Mouse (Mus musculus): ENCODE data around the gene Cbr4. TPM values are rescaled to one million over a fixed set of nuclear protein-coding genes. Genes with fewer than 3 reads are reported as not detected.

The Cbr4 gene
- polyA plus RNA-seq, 1 experiment, result 11.7 TPM

GRCm38 (mm10) chr8:61552221-61552620 is 64.7 kb downstream of the Cbr4 start:
- no peak for DNase-seq (ENCODE audit: low read depth)
- TF ChIP-seq CTCF (IDR thresholded peaks at IDR 0.05; ENCODE audit: borderline replicate concordance, extremely low read depth, insufficient read depth, insufficient read length) (no peak), POLR2A (IDR thresholded peaks at IDR 0.05; ENCODE audit: borderline replicate concordance, extremely low read depth, insufficient read depth, insufficient read length, poor library complexity, severe bottlenecking) (no peak)

- DNase-seq (ENCODE audit: low read depth), result no peak
- no peak for TF ChIP-seq POLR2A (IDR thresholded peaks at IDR 0.05; ENCODE audit: borderline replicate concordance, extremely low read depth, insufficient read depth, insufficient read length, poor library complexity, severe bottlenecking)
- TF ChIP-seq CTCF (IDR thresholded peaks at IDR 0.05; ENCODE audit: borderline replicate concordance, extremely low read depth, insufficient read depth, insufficient read length), result no peak
Observed at GRCm38 (mm10) chr8:61552755-61553402, 65.3 kb downstream of the Cbr4 start.

DNA sequence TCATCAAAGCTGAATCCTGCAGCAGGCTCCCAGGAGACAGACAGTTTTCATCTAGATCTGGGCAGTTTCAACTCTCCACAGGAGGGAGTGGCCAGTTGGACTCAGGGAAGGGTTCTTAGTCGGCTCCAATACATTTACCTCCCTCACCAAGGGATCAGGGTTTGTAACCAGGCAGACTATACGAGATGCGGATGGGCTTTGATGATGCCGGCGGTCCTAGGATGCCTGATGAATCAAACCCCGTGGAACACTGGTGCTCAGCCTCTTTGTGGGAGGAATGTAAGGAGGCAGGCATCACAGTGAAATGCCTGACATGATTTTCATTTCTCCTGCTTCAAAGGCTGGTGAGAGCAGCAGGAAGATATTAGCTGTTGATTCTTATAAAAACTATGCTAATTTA is 67.8 kb downstream of the Cbr4 start:
- TF ChIP-seq CTCF (IDR thresholded peaks at IDR 0.05; ENCODE audit: borderline replicate concordance, extremely low read depth, insufficient read depth, insufficient read length) (no peak), POLR2A (IDR thresholded peaks at IDR 0.05; ENCODE audit: borderline replicate concordance, extremely low read depth, insufficient read depth, insufficient read length, poor library complexity, severe bottlenecking) (no peak)
- peak; percentile 67 for DNase-seq (ENCODE audit: low read depth)

- TF ChIP-seq CTCF (IDR thresholded peaks at IDR 0.05; ENCODE audit: borderline replicate concordance, extremely low read depth, insufficient read depth, insufficient read length) (no peak), POLR2A (IDR thresholded peaks at IDR 0.05; ENCODE audit: borderline replicate concordance, extremely low read depth, insufficient read depth, insufficient read length, poor library complexity, severe bottlenecking) (no peak)
- DNase-seq (ENCODE audit: low read depth), result no peak
Observed at GRCm38 (mm10) chr8:61556219-61556618, 68.7 kb downstream of the Cbr4 start.
